ENCODE assay signal across 21 mouse cellular contexts in the genomic region with DNA sequence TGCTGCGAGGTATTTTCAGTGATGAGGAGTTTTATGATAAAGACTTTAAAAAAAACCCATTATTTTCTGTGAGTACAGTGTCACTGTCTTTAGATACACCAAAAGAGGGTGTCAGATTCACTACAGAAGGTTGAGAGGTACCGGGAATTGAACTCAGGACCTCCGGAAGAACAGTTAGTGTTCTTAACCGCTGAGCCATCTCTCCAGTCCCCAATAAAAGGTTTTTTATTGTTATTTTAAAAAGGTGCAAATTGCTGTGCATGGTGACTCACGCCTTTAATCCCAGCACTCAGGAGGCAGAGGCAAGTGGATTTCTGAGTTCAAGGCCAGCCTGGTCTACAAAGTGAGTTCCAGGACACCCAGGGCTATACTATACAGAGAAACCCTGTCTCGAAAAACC. TPM values are rescaled to one million over a fixed set of nuclear protein-coding genes. Genes with fewer than 3 reads are reported as not detected.
DNase-seq lines count a peak whose midpoint lies in the region; ATAC-seq lines count a peak whose summit lies in the region.
"Had no signal": no experiment of that assay in that cellular context is flagged by ENCODE, and none has a peak within 500 bp of the region (broad histone marks: within the 10 kb centered on the region; RNA-seq: fewer than 3 reads in every experiment).

No protein-coding gene starts in this region.

- peak; percentile 21 for DNase-seq in heart, adult 11 months
- no peak for DNase-seq in heart, postnatal 25 days (ENCODE audit: low spot score)
- DNase-seq in R1 (ENCODE audit: low read depth, low spot score): peak; percentile 48
- no peak for DNase-seq in thymus, postnatal 36 days
- DNase-seq: adrenal gland, adult 8-10 months; adrenal gland, postnatal 14 days; adrenal gland, postnatal 36 days; B cell, adult 2 months; cerebellum, adult 11-12 months; cerebellum, adult 2 months; cerebellum, adult 9-10 months; cerebellum, postnatal 10 days; cerebellum, postnatal 25 days; forebrain, postnatal 0 days had no signal

- ATAC-seq in megakaryocyte, adult 5-6 weeks (ENCODE audit: poor library complexity, severe bottlenecking): no peak
- ATAC-seq: activated CD4-positive, CD25-positive, alpha-beta regulatory T cell, adult 4 months; CD4-positive, CD25-positive, alpha-beta regulatory T cell, adult 4 months; forebrain, embryonic 13.5 days; forebrain, embryonic 15.5 days; forebrain, postnatal 0 days; Patski had no signal

- intact Hi-C loops in heart, postnatal 25 days (cut with DNase I): loop anchor here (10.0 kb wide), 1 partner anchor 199 kb away; no protein-coding TSS in a partner anchor

RNA-seq across cellular contexts. Expression of gene Csnk2a2, which starts 5.6 kb away (rescaled TPM):
- 10 to 100 TPM; 26.0 to 27.3 TPM for total RNA-seq in heart, postnatal 25 days (2021)
- 83.3 and 88.4 TPM in 2 replicates for total RNA-seq in megakaryocyte, adult 5-6 weeks (2015)
- total RNA-seq in megakaryocyte, adult 5-6 weeks (2017): 20.0 and 25.7 TPM in 2 replicates

RNA-seq across cellular contexts. Expression of gene Ccdc113, which starts 38.4 kb away (rescaled TPM):
- total RNA-seq in heart, postnatal 25 days (2021): not detected
- total RNA-seq in megakaryocyte, adult 5-6 weeks (2015): not detected in 2 replicates
- total RNA-seq in megakaryocyte, adult 5-6 weeks (2017): not detected in 2 replicates
- total RNA-seq: CH12.LX had no signal

Comparison
In these comparisons a context has a peak if more than half of its experiments do, and no peak if none do; other contexts are left out.
1. DNase-seq: peak in heart, adult 11 months (single experiment) and R1 (single experiment); none in heart, postnatal 25 days (single experiment) and thymus, postnatal 36 days (0 of 2).